Mouse (Mus musculus): ENCODE results near the gene Pidd1. TPM values are rescaled to one million over a fixed set of nuclear protein-coding genes. Genes with fewer than 3 reads are reported as not detected.

The Pidd1 gene
- polyA plus RNA-seq, 1 experiment from 2014 or later, result 17.3 TPM

GRCm38 (mm10) chr7:141432186-141432611, 11.6 kb downstream of the Pidd1 start:
- peaks cover 41% of the 10 kb centered on the region for H3K36me3 ChIP-seq
- 81% methylated on average over 8 of the region's 8 CpGs for WGBS (ENCODE audit: insufficient replicate concordance)
- no peak overlapping the region for H3K9ac ChIP-seq
- peaks cover 12% of the 10 kb centered on the region; the same call in 1 of the 2 replicates for H3K27me3 ChIP-seq (replicated peaks)
- no peak overlapping the region for H3K4me3 ChIP-seq
- H3K4me2 ChIP-seq, result no peak overlapping the region
- ATAC-seq, result no peak
- H3K4me1 ChIP-seq, result peaks cover 63% of the 10 kb centered on the region
- no peak overlapping the region for H3K27ac ChIP-seq
- H3K9me3 ChIP-seq (replicated peaks), result no peaks in the 10 kb centered on the region

DNA sequence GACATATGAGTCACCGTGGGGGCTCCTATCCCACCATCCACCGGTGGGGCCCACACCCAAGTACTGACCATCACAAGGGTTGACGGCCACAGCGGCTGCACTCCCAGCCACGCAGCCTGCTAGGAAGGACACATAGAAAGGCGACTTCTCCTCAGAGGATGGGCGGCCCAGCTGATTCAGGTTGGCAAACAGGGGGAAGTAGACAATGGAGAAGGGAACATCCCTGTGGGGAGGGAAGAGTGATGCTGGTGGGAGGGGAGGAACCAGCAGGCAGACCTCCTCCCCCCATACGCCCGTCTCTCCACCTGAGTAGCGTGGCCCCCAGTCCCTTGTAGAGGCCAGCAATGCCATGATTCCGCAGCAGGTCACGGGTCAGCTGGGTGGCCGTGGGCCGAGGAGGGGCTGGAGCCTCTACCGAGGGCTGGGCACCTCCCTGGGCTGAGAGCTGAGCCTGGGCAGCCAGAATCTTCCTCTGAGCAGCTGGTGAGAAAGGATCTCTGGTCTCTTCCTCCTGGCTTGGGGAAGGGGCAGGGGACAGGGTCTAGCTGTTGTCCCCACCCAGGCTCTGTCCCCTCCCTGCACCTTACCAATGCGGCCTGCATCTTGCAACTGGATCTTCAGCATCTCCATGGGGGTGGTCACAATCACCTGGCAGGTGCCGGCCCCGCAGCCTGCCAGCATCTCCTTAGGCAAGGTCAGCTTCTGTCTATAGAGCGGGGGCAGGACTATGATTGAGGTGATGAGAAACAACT, 12.2 kb downstream of the Pidd1 start:
- ATAC-seq, result no peak
- Histone ChIP-seq H3K4me1 (peaks cover 63% of the 10 kb centered on the region), H3K27me3 (replicated peaks) (peaks cover 17% of the 10 kb centered on the region; the same call in 1 of the 2 replicates), H3K9me3 (replicated peaks) (no peaks in the 10 kb centered on the region), H3K27ac (no peak overlapping the region), H3K4me2 (no peak overlapping the region), H3K36me3 (peaks cover 41% of the 10 kb centered on the region), H3K9ac (no peak overlapping the region), H3K4me3 (no peak overlapping the region)
- WGBS (ENCODE audit: insufficient replicate concordance), result 89% methylated on average over 19 of the region's 19 CpGs

GRCm38 (mm10) chr7:141430585-141431240, 13.1 kb downstream of the Pidd1 start:
- Histone ChIP-seq H3K4me1 (peaks cover 57% of the 10 kb centered on the region), H3K36me3 (peaks cover 41% of the 10 kb centered on the region), H3K27ac (no peak overlapping the region), H3K4me3 (no peak overlapping the region), H3K4me2 (no peak overlapping the region), H3K9me3 (replicated peaks) (no peaks in the 10 kb centered on the region), H3K27me3 (replicated peaks) (peaks cover 25% of the 10 kb centered on the region), H3K9ac (no peak overlapping the region)
- 83% methylated on average over 9 of the region's 9 CpGs for WGBS (ENCODE audit: insufficient replicate concordance)
- no peak for ATAC-seq

DNA sequence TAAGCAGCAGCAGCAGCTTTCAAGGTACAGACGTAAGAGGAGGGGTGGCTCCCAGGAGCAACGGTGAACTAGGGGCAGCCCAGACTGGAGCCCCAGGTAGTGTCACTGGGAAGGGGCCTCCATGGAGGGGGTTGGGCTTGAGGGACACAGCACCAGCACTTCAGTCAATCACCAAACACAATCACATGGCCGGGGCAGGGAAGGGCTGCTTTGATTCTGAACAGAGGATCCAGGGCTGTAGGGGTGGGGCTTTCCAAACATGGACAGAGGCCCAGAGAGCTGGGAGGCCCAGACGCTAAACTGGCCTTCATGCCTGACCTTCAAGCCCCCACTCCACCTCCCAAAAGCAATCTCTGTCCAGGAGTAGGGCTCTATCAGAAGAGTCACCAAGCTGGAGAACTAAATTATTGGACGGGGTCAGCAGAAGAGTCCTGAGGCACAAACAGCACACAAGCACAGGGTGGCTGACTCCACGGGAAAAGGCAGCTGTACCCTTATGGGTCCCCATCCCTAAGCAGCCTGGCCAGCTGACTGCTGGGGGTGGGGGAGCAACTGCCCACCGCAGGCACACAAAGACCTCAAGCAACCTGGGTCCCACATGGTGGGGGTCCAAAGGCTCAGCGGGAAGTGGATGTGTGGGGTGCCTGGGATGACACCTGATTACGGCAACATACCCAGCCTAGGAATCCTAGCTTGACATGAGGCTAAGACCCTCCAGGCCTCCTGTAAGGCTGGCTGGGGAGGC, 13.8 kb downstream of the Pidd1 start:
- H3K27ac ChIP-seq, result no peak overlapping the region
- 66% methylated on average over 9 of the region's 9 CpGs for WGBS (ENCODE audit: insufficient replicate concordance)
- ATAC-seq, result no peak
- no peak overlapping the region for H3K9ac ChIP-seq
- no peak overlapping the region for H3K4me3 ChIP-seq
- H3K36me3 ChIP-seq, result peaks cover 41% of the 10 kb centered on the region
- no peaks in the 10 kb centered on the region for H3K9me3 ChIP-seq (replicated peaks)
- H3K27me3 ChIP-seq (replicated peaks), result peaks cover 29% of the 10 kb centered on the region
- H3K4me2 ChIP-seq, result no peak overlapping the region
- H3K4me1 ChIP-seq, result peaks cover 51% of the 10 kb centered on the region

GRCm38 (mm10) chr7:141429310-141429709, 14.5 kb downstream of the Pidd1 start, which contains the start of gene Cend1:
Gene Cend1, minus strand, starts transcription at chr7:141429491.
- Histone ChIP-seq H3K27me3 (replicated peaks) (peaks cover 29% of the 10 kb centered on the region), H3K9me3 (replicated peaks) (no peaks in the 10 kb centered on the region), H3K9ac (no peak within 1 kb of the TSS), H3K4me3 (no peak within 1 kb of the TSS), H3K4me1 (peaks cover 44% of the 10 kb centered on the region), H3K36me3 (peaks cover 41% of the 10 kb centered on the region), H3K27ac (no peak within 1 kb of the TSS), H3K4me2 (no peak within 1 kb of the TSS; the same call in 1 of the 2 replicates)
- WGBS (ENCODE audit: insufficient replicate concordance), result 10% methylated on average over 19 of the region's 19 CpGs
- ATAC-seq, result peak; percentile 53

- Histone ChIP-seq H3K36me3 (peaks cover 36% of the 10 kb centered on the region), H3K4me3 (no peak overlapping the region), H3K4me2 (no peak overlapping the region), H3K9me3 (replicated peaks) (no peaks in the 10 kb centered on the region), H3K4me1 (peaks cover 38% of the 10 kb centered on the region), H3K9ac (no peak overlapping the region), H3K27me3 (replicated peaks) (peaks cover 31% of the 10 kb centered on the region), H3K27ac (no peak overlapping the region)
- ATAC-seq, result no peak
- 52% methylated on average over 5 of the region's 5 CpGs for WGBS (ENCODE audit: insufficient replicate concordance)
Measured at GRCm38 (mm10) chr7:141428701-141429100, 15.1 kb downstream of the Pidd1 start.

DNA sequence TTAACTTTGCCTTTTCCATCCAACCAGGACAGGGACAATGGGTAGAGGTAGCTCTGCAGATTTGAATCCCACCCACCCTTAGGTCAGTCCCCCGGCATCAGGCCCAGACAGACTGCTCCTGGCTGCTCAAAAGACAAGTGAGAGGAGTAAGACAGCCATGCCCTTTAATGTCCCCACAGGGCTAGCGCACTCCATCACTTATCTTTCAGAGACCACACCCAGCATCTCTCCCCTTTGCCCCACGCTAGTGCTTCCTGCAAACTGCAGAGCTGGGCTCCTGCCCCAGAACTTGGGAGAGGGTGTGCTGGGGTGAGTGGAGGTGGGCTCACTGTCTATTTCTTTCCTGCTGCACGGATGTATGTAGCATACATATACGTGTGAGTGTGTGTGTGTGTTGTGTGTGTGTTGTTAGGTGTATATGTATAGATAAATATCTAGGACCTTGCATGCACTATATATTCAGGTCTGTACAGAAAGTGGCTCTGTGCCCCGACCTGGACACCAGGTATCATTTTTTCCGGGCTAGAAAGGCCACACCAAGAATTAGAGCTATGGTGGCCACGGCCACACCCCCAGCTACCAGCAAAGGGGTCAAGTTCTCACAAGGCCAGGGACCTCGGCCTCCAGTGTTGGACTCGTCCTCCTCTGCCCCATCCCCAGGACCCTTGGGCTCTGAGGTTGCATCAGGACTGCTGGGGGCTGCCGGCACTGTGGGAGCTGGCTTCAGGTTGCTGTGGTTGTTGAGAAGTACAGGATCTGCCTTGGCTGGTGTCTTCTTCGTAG, 16.7 kb downstream of the Pidd1 start:
- no peak for ATAC-seq
- Histone ChIP-seq H3K4me1 (peaks cover 27% of the 10 kb centered on the region), H3K27ac (no peak overlapping the region), H3K27me3 (replicated peaks) (peaks cover 40% of the 10 kb centered on the region), H3K9ac (no peak overlapping the region), H3K4me3 (no peak overlapping the region), H3K9me3 (replicated peaks) (no peaks in the 10 kb centered on the region), H3K36me3 (peaks cover 21% of the 10 kb centered on the region), H3K4me2 (no peak overlapping the region)
- 58% methylated on average over 12 of the region's 12 CpGs for WGBS (ENCODE audit: insufficient replicate concordance)

DNA sequence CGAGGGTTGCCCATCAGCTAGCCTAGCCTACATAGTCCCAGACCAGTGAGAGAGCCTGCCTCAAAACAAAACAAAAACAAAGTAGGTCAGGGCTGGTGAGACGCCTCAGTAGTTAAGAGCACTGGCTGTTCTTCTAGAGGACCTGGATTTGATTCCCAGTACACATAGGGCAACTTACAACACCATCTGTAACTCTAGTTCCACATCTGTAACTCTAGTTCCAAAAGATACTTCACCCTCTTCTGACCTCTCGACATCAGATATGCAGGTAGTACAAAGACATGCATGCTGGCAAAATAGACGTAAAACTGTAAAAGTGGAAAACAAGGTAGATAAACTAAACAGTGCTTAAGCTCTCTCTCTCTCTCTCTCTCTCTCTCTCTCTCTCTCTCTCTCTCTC, 20.0 kb downstream of the Pidd1 start:
- H3K9me3 ChIP-seq (replicated peaks), result no peaks in the 10 kb centered on the region
- no peak overlapping the region for H3K9ac ChIP-seq
- WGBS (ENCODE audit: insufficient replicate concordance), result 63% methylated on average over 4 of the region's 4 CpGs
- no peak overlapping the region for H3K27ac ChIP-seq
- no peaks in the 10 kb centered on the region for H3K36me3 ChIP-seq
- no peak overlapping the region for H3K4me2 ChIP-seq
- peaks cover 40% of the 10 kb centered on the region for H3K27me3 ChIP-seq (replicated peaks)
- peaks cover 17% of the 10 kb centered on the region for H3K4me1 ChIP-seq
- no peak overlapping the region for H3K4me3 ChIP-seq
- no peak for ATAC-seq

- ATAC-seq, result peak; percentile 43
- Histone ChIP-seq H3K27ac (no peak overlapping the region), H3K4me3 (no peak overlapping the region), H3K4me1 (peaks cover 7% of the 10 kb centered on the region; the same call in 1 of the 2 replicates), H3K4me2 (no peak overlapping the region), H3K9ac (no peak overlapping the region), H3K9me3 (replicated peaks) (no peaks in the 10 kb centered on the region), H3K36me3 (no peaks in the 10 kb centered on the region), H3K27me3 (replicated peaks) (peaks cover 16% of the 10 kb centered on the region; the same call in 1 of the 2 replicates)
- WGBS (ENCODE audit: insufficient replicate concordance), result 61% methylated on average over 9 of the region's 9 CpGs
Measured at GRCm38 (mm10) chr7:141420030-141420702, 23.7 kb downstream of the Pidd1 start.

GRCm38 (mm10) chr7:141418970-141419369, 24.9 kb downstream of the Pidd1 start:
- Histone ChIP-seq H3K9ac (no peak overlapping the region), H3K27me3 (replicated peaks) (peaks cover 16% of the 10 kb centered on the region; the same call in 1 of the 2 replicates), H3K4me3 (no peak overlapping the region), H3K27ac (no peak overlapping the region), H3K36me3 (no peaks in the 10 kb centered on the region), H3K4me2 (no peak overlapping the region), H3K9me3 (replicated peaks) (no peaks in the 10 kb centered on the region), H3K4me1 (peaks cover 15% of the 10 kb centered on the region)
- 53% methylated on average over 7 of the region's 7 CpGs for WGBS (ENCODE audit: insufficient replicate concordance)
- no peak for ATAC-seq
